Mouse (Mus musculus) embryo, embryonic 10 days (tissue): ENCODE data around the gene Il1r1.
"Not testable (repeated sequence)": the region's sequence is repeated elsewhere in the genome, so short reads cannot be mapped to it uniquely, and the experiment has no call there.

ENCODE experiments used
- DNase-seq: peaks from one replicate; pipeline ENCODE4 v3.0.0-alpha.2; 2015; ENCODE audit warnings: low spot score

Il1r1 gene

GRCm38 (mm10) chr1:40271486-40272055 is 46.7 kb downstream of the Il1r1 start:
- no peak for DNase-seq

DNA sequence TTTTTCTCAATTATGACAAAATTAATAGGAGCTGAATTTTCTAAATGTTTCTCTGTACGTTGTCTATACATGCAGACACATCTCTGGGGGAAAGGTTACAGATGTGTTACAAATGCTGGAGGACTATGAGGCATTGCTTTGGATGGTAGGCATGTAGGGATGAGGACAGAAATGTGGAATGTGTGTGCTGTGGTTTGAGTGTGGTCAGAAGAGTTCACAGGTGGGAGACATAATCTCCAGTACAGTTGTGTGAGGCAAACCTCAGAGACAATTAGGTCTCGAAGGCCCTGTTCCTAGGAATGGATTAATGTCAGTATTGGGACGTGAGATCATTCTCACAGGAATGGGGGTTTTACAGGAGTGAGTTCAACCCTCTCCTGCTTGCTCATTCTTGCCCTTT is 47.3 kb downstream of the Il1r1 start:
- DNase-seq: no peak

GRCm38 (mm10) chr1:40273491-40273890 is 48.6 kb downstream of the Il1r1 start:
- no peak for DNase-seq

DNA sequence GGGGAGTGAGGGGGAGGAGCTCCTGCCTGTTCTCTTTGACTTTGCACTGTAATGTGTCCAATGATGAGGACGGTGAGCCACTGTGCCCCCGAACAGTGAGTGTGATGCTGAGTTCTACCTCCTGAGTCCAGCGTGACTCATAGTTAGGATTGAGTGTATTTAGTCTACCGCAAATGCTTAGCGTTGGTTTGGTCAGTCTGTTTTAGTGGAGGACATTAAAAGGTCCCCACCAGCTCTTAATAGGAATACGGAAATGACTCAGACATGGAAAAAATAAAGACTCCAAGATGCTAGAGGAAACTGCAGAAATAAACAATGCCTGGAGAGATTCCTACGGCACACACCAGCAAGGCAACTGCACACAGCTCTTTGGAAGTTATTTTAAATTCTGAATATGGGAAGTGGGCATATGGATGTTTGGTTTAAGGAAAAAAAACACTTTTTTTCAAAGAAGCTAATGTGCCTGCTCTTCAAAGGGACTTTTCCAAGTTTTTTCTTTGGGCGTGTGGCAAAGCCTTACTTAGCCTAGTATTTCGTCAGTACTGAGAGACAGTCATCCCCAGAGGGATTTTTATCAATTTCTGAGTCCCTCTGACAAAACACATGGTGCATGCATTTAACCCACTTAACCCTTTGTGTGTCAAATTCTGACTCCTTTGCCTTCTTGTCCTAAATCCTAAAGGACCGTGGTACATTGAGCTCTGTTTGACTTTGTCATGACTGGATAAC is 50.6 kb downstream of the Il1r1 start:
- DNase-seq: no peak

DNA sequence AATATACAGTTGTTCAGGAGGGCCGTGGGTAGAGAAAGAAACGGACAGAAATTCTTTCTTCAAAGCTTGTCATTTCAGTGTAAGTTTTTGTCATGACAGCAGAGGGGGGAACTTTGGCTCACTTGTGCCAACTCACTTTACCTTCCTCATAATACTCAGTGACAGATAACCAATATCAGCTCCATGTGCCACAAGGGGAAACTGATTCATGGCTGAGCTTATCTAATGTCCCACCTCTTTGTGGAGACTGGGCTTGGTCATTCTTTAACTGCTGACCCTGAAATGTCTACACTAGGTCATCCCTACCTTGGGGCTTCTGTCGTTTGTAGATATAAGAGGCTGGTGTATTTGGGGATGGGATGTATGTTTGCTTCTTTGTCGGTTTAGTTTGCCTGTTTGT is 53.1 kb downstream of the Il1r1 start:
- DNase-seq: no peak

DNA sequence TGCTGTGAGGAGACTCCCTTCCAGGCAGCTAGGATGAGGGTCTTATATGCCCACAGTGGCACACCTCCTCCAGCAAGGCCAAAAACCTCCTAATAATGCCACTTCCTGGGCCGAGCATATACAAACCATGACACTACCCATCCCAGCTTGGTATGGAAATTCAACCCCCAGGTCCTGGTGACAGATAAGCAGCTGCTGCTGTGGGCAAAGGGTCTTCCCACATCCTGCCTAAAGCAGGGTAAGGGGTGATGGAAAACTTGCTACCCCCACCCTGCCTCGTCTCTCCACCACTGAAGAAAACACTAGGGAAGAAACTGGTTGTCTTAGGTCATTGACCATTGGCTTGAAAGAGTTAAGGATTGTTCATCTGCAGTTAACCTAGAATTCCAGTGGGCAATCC is 53.8 kb downstream of the Il1r1 start:
- DNase-seq: no peak

GRCm38 (mm10) chr1:40279182-40279743 is 54.4 kb downstream of the Il1r1 start:
- DNase-seq: no peak

- no peak for DNase-seq
Measured at GRCm38 (mm10) chr1:40281950-40282349, 57.1 kb downstream of the Il1r1 start.

DNA sequence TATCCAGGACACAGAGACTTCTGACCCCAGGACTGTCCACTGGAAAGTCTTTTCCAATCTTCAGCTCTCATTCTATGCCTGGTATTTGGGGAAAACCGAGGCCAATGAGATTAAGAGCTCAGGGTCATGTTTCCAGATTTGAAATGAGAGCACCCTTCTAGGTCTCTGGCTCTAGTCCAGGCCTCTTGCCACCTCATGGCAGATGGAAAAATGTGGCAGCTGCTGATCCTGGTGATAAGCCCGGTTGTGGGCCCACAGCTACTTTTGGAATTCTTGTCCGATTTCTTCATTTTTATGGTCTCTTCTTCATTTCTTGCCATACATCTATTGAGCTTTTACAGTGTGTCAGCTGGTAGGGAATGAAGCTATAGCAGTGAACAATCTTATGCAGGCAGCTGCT is 57.5 kb downstream of the Il1r1 start:
- no peak for DNase-seq

GRCm38 (mm10) chr1:40283995-40284394 is 59.1 kb downstream of the Il1r1 start:
- no peak for DNase-seq

- DNase-seq: peak; percentile 11
Measured at GRCm38 (mm10) chr1:40290489-40291255, 65.8 kb downstream of the Il1r1 start.

- DNase-seq: no peak
Measured at GRCm38 (mm10) chr1:40292231-40292630, 67.4 kb downstream of the Il1r1 start.

GRCm38 (mm10) chr1:40293891-40294290 is 69.0 kb downstream of the Il1r1 start:
- no peak for DNase-seq

DNA sequence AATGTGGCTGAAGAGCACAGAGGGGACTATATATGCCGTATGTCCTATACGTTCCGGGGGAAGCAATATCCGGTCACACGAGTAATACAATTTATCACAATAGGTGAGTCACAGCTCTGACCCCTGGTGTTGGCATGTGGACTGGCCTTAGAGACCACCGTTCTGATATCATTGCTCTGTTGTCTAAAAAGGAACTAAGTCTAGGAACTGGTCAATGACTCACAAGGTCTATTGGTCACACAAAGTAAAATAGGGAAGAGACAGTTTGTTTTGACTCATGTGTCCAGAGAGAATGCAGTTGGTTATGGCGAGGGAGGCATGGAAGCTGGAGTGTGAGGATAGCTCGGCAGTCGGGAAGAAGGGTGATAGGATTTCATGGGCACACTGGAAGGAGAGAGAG is 69.9 kb downstream of the Il1r1 start:
- no peak for DNase-seq

DNA sequence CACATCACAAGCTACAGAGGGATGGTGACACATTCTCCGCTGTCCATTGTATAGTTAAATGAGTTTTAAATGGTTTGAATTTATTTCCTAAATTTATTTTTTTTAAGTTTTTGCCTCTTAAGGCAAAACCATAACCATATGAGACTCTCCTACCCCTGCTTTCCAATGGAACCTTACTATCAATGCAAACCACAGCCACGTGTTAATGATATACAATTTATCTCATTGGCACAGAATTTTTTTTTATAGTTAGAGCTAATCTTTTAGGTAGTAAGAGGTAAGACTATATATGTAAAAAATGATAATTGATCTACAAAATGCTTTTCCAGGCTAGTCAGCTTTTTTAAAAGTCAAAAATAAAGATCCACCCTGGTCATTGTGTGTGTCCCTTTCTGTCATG is 73.2 kb downstream of the Il1r1 start:
- DNase-seq: no peak

DNA sequence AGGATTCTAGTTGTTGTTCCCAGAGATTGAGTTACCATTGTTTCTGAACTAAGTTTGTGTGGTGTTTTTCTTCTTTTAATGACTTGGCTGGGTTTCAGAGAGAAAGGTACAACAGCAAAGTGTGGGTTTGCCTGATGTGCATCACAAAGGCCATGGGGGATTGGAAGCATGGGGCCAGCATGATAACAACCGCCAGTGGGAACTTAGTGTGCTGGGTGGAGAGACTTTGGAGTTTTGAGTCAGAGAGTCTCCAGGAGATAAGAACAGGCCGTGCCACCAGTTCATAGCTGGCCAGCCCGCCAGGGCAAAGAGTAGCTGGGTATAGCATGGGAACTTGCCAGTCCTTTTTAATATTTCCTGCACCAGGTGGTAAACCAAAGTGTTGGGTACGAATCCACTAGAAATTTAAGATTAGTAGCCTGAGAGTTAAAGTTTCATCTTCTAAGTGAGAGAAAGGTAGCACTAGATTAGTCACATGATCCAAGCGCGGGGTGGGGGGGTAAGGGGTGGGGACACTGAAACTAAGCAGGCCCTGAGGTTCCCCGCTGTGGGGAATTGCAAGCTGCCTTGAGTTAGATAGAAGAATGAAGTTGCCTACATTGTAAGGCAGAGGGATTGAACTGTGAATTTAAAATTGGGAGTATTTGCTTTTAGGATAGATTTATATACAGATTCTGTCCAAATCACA is 78.4 kb downstream of the Il1r1 start:
- no peak for DNase-seq

GRCm38 (mm10) chr1:40304321-40304720 is 79.4 kb downstream of the Il1r1 start:
- not testable (repeated sequence) for DNase-seq

GRCm38 (mm10) chr1:40306111-40306510 is 81.2 kb downstream of the Il1r1 start:
- DNase-seq: no peak

DNA sequence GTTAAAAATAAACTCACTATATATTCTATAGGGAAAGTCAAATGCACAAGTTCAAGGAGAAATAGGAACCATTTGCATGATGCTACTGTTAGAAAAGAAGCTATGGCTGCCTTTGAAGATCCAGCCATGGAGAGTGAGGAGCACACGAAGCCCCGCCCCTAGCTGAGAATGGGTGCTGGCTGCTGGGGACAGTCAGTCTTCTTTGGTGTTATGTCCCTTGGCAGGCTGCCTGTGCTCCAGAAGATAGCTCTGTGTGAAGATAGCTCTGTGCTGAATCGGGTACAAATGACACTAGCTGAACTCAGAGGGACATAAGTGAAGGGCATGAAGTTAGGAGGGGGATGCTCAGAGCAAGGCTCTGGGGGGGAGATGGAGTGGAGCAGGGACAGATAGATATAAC is 86.2 kb downstream of the Il1r1 start:
- no peak for DNase-seq

- no peak for DNase-seq
Measured at GRCm38 (mm10) chr1:40311625-40312024, 86.7 kb downstream of the Il1r1 start.

DNA sequence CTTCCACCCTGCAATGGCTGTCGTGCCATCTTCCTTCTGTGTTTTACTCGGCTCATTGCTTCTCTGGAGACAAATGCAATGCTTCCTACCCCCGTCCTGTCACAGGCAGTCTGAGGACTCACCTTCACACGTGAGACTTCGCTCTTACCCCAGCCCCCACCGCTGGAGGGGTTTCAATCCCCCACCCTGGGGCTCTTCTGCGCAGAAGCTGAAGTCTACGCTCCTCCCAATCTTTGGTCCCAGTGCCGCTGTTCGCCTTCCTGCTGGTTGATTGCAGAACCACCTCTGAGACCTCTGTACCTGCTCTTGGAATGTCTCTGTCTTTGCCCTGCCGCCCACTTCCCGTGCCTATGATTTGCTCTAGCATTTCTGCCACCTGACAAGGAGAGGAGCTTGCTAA is 89.1 kb downstream of the Il1r1 start:
- DNase-seq: no peak

DNA sequence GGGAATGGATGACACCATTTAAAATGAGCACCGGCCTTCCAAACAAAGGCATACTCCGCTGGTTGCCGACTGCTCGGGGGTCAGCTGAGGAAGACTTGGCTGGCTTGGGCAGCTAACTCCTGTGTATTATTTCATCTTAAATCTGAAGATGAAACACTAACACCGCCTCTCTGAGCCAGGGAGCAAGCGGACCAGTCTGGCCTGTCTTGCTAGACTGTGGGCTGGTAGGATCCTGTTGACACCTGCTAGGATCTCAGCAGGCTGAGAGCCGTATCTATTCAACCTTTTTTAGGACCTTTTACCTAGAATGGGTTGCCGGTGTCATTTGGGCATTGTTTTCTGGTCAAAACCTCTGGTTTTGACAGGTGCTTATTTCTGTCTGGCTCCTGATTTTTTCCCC is 92.8 kb downstream of the Il1r1 start:
- no peak for DNase-seq
